Mouse (Mus musculus) limb, embryonic 13.5 days (tissue): ENCODE data around the gene Gpr83. TPM values are rescaled to one million over a fixed set of nuclear protein-coding genes. Genes with fewer than 3 reads are reported as not detected.

Experiments
- ATAC-seq: fragments of 200-750 bp; cut with Nextera tagmentation; 2 replicates; pipeline ENCODE4 v1.8.0; 2017; ENCODE audit warnings: low read depth, moderate number of reproducible peaks, moderate TSS enrichment; ENCODE audit not compliant: low FRiP score
- H3K27ac ChIP-seq: fragments of 300-500 bp; sonication (generic); 2 replicates; pipeline ENCODE4 v1.5.1; 2015; ENCODE audit warnings: inconsistent platforms, mild to moderate bottlenecking, moderate library complexity
- H3K27me3 ChIP-seq: fragments of 300-500 bp; sonication (generic); 2 replicates; pipeline ENCODE4 v1.6.1; 2015; ENCODE audit warnings: mild to moderate bottlenecking, inconsistent platforms
- H3K36me3 ChIP-seq: fragments of 300-500 bp; sonication (generic); 2 replicates; pipeline ENCODE4 v1.6.1; 2015; ENCODE audit warnings: inconsistent platforms, mild to moderate bottlenecking, moderate library complexity
- H3K4me1 ChIP-seq: fragments of 300-500 bp; sonication (generic); 2 replicates; pipeline ENCODE4 v1.6.1; 2015; ENCODE audit warnings: inconsistent platforms
- H3K4me2 ChIP-seq: fragments of 300-500 bp; sonication (generic); replicated peaks from 2 replicates; pipeline ENCODE4 v1.6.1; 2015; ENCODE audit warnings: inconsistent platforms, mild to moderate bottlenecking, moderate library complexity
- H3K4me3 ChIP-seq: fragments of 300-500 bp; sonication (generic); 2 replicates; pipeline ENCODE4 v1.5.1; 2015; ENCODE audit warnings: moderate library complexity, mild to moderate bottlenecking, inconsistent platforms
- H3K9ac ChIP-seq: fragments of 300-500 bp; sonication (generic); 2 replicates; pipeline ENCODE4 v1.6.1; 2015; ENCODE audit warnings: mild to moderate bottlenecking, inconsistent platforms
- H3K9me3 ChIP-seq: fragments of 300-500 bp; sonication (generic); 2 replicates; pipeline ENCODE4 v1.6.1; 2016; ENCODE audit warnings: inconsistent platforms
- WGBS: fragments of 180-500 bp; shearing (Covaris S2); methylation state at CpG from one replicate; pipeline ENCODE4 v1.1.7; 2015; 5-methylcytosine and 5-hydroxymethylcytosine counted together
- polyA plus RNA-seq: library from polyadenylated mRNA; unstranded; fragments of >200 nt; fragmentation: Nextera tagmentation; extraction: Ambion mirVana; gene quantifications from 2 replicates; pipeline ENCODE4 v1.2.1, GENCODE M21; 2015

Gene Gpr83
- polyA plus RNA-seq, 1 experiment from 2014 or later, result 2.6 TPM

DNA sequence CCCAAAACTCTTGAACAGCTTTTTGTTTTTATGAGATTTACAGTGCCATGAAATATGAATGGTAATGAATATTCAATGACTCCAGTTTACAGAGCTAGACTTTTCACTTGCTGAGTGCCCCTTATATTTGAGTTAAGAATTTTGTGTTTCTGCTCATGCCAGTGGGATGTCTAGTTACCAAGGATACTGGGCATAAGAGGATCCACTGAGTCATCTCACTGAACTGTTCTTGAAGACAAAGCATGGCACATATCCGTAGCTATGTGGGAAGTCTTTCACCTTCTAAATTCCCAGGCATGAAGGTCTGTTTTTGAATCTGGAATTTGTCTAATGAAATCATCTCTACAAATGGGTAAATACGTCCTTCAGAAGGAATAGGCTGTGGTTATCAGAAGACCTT lies 52.0 kb downstream of the Gpr83 start:
- WGBS, result 81% methylated on average over 2 of the region's 2 CpGs

DNA sequence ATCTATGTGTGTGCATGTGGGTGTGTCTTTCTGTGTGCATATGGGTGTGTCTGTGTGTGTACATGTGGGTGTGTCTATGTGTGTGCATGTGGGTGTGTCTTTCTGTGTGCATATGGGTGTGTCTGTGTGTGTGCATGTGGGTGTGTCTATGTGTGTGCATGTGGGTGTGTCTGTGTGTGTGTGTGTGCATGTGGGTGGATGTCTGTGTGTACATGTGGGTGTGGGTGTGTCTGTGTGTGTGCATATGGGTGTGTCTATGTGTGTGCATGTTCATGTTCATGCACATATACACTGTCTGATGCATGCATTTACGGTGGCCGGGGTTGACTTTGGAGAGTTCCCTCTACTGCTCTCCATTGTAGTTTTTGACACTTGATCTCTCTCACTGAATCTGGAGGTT lies 57.7 kb downstream of the Gpr83 start:
- no peaks in the 10 kb centered on the region for H3K27me3 ChIP-seq
- 93% methylated on average over 2 of the region's 2 CpGs for WGBS
- no peak overlapping the region for H3K9ac ChIP-seq
- H3K4me3 ChIP-seq, result no peak overlapping the region
- H3K9me3 ChIP-seq, result no peaks in the 10 kb centered on the region
- H3K36me3 ChIP-seq, result no peaks in the 10 kb centered on the region
- H3K4me2 ChIP-seq, result no peak overlapping the region
- H3K4me1 ChIP-seq, result no peaks in the 10 kb centered on the region
- H3K27ac ChIP-seq, result no peak overlapping the region
- no peak for ATAC-seq

More for the DNA sequence above, 52.0 kb downstream of the Gpr83 start:
- H3K4me3 ChIP-seq, result no peak overlapping the region
- H3K9ac ChIP-seq, result no peak overlapping the region
- no peaks in the 10 kb centered on the region; the same call in 1 of the 2 replicates for H3K4me1 ChIP-seq
- H3K27ac ChIP-seq, result no peak overlapping the region
- H3K36me3 ChIP-seq, result no peaks in the 10 kb centered on the region
- H3K27me3 ChIP-seq, result no peaks in the 10 kb centered on the region
- H3K9me3 ChIP-seq, result no peaks in the 10 kb centered on the region
- no peak overlapping the region for H3K4me2 ChIP-seq
- no peak for ATAC-seq

DNA sequence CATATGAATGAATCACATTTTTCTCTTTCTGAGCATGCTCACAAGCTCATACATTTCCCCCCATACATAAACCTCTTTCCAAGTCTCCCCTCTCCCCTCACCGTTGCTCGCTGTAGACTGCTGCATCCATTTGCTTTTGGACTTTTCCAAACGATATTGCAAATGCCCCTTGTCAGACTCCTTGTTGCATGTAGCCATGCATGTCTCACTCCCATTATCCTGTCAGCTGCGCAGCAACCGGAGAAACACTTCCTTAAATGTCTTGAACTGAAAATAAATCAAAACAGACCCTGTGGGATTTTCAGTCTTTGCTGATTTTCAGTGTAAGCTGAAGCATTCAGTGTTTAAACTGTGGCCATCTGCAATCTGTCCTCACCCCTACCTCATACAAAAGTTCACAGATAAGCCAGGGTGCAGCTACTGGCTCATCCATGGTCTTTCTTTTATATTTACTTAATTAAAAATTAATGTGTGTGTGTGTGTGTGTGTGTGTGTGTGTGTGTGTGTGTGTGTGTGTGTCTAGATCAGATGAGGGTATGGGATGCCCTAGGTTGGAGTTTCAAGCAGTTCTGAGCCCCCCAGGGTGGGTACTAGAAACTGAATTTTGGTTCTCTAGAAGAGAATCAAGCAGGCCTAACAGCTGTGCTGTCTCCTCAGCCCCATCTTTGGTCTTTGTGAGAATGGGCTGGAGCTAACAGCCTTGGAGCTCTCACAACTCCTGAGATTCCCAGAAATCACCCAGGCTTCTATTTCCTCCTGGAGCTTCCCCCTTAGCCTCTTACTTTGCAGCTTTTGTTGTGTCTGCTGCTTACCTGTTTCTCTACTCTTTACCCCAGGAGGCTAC lies 59.0 kb downstream of the Gpr83 start:
- Histone ChIP-seq H3K27me3 (no peaks in the 10 kb centered on the region), H3K4me2 (no peak overlapping the region), H3K4me3 (no peak overlapping the region), H3K27ac (no peak overlapping the region), H3K9me3 (no peaks in the 10 kb centered on the region), H3K4me1 (no peaks in the 10 kb centered on the region), H3K9ac (no peak overlapping the region), H3K36me3 (no peaks in the 10 kb centered on the region)
- no peak for ATAC-seq
- 65% methylated on average over 5 of the region's 5 CpGs for WGBS

Other genes with a start within 250 kb of the Gpr83 start
- 33.3 and 35.3 TPM in 2 replicates for gene Amotl1, start 215.2 kb upstream of the Gpr83 start, polyA plus RNA-seq
- gene Piwil4, start 119.5 kb upstream of the Gpr83 start, polyA plus RNA-seq, result 0.11 TPM in 1 of 2 replicates, not detected in the other
- gene Fut4, start 107.8 kb upstream of the Gpr83 start, polyA plus RNA-seq, result 3.8 and 3.9 TPM in 2 replicates
- gene 1700012B09Rik, start 89.2 kb upstream of the Gpr83 start, polyA plus RNA-seq, result 0.39 and 0.55 TPM in 2 replicates
- gene Mre11a, start 75.6 kb upstream of the Gpr83 start, polyA plus RNA-seq, result 23.7 and 28.4 TPM in 2 replicates
- gene Ankrd49, start 75.4 kb upstream of the Gpr83 start, polyA plus RNA-seq, result 44.4 and 46.7 TPM in 2 replicates
- 0.33 and 0.34 TPM in 2 replicates for gene Izumo1r, start 43.7 kb downstream of the Gpr83 start, polyA plus RNA-seq
- gene Panx1, start 185.3 kb downstream of the Gpr83 start, polyA plus RNA-seq, result 46.2 and 49.8 TPM in 2 replicates